Mouse (Mus musculus) testis, postnatal 10 days (tissue): ENCODE results near the gene Zfp27.
A peak's percentile ranks its signal among the peaks of the same experiment; 100 is the strongest.

Source experiments
- DNase-seq: peaks from one replicate; pipeline ENCODE4 v3.0.0; 2021; ENCODE audit warnings: low spot score

Zfp27 gene

GRCm38 (mm10) chr7:29905966-29906681 lies at the start of gene Zfp27:
Gene Zfp27, minus strand, starts transcription at chr7:29906572.
- DNase-seq, result peak; percentile 54

DNA sequence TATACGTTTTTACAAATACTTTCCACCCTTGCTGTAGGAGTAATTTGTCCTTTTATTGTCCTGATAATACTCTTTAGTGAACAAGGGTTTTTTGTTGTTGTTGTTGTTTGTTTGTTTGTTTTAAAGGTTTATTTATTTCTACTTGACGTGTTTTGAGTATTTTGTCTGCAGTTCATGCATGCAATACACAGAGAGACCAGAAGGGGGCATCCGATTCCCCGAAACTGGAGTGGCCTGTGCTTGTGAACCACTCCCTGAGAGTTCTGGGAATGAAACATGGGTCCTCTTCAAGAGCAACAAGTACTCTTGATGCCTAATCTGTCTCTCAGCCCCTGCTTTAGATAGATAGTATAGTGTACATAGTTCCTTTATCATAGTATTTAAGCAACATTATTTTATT lies 48.4 kb upstream of the Zfp27 start:
- DNase-seq, result peak; percentile 70

DNA sequence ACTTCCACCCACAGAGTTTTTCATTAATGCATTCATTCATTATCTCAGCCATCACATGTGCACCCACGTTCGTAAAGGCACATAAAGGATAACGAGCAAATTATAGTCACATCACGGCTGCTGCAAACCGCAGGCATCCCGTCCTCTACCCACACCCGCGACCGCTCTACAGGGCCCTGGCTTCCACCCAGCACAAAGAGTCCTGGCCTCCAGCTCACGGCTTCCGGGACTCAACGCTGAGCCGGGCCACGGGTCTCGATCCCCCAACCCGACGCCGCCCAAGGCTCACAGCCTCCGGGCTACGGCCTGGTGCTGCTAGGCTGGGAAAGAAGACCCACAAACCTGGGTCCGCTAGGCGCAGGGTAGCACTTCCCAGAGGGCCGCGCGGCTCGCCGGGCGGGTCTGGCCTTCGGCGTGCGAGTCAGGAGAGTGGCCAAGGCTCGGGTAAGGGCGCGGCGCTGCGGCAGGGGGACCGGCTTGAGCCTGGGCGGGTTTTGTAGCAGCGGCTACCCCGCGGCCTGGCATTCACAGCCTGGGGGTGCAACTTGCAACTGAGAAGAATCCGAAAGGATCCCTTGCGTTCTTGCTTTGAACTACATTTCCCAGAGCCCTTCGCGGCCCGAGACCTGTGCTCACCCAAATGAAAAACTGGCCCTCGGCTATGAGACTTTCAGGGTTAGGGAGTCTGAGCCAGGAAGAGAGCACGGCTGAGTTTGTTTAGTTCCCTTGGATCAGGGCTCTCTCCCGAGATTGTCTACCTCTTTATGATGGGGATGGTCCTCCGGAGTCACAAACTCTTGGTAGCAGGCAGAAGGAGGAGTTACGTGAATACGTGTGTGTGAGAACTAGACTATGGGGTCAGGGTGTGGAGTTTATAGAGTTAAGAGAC lies 47.4 kb upstream of the Zfp27 start, which contains the start of gene Zfp74:
Gene Zfp74, minus strand, starts transcription at position 577 of the 889 bp plus-strand sequence.
- peak; percentile 82 for DNase-seq

DNA sequence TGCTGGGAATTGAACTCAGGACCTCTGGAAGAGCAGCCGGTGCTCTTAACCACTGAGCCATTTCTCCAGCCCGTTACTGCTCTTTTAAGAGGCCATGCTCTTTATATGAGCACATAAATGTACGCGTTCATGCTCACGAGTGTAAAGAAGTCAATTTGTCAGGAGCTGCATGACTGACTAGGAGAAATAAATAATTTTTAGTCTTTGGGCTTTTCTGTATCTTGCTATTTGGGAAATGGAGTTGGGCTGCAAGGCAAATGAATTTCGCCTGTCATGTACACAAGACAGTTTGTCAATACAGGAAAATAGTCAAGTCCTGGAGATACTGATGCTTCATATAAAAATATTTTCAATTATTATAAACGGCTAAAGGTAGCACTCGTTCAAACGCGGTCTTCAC lies 46.7 kb upstream of the Zfp27 start:
- no peak for DNase-seq

- no peak for DNase-seq
Observed at GRCm38 (mm10) chr7:29944201-29944600, 37.8 kb upstream of the Zfp27 start.

DNA sequence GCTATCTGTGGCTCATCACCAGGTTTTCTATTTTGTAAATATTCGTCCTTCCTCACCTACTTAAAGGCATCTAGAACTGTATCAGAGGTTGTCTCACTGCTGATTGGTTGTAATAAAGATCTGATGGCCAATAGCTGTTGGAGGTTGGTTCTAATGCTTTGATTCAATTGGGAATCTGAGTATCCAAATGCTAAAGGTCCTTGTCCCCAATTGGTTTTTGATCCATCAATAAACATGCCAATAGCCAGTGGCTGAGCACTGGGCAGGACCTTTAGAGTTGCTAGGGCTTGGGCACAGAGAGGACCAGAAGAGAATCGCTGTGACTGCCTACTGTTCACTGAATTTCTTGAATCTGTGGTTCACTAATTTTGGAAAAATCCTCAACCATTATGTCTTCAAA lies 37.3 kb upstream of the Zfp27 start:
- no peak for DNase-seq

- DNase-seq, result no peak
Observed at GRCm38 (mm10) chr7:29942740-29943139, 36.4 kb upstream of the Zfp27 start.

GRCm38 (mm10) chr7:29941027-29941426 lies 34.7 kb upstream of the Zfp27 start:
- no peak for DNase-seq

GRCm38 (mm10) chr7:29938856-29939255 lies 32.5 kb upstream of the Zfp27 start:
- DNase-seq, result no peak

DNA sequence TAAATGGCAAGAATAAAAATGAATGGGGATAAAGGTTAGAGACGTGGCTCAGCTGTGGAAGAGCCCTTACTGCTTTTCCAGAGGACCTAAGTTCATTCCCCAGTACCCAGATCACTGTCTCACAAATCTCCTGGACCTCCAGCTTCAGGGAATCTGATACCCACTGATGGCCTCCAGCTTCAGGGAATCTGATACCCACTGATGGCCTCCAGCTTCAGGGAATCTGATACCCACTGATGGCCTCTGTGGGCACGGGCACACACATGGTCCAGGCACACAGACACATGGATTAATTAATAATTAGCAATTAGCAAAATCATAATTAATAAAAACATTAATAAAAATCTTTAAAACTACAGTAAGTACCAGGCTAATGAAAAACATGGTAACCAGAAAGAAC lies 16.4 kb upstream of the Zfp27 start:
- DNase-seq, result no peak

DNA sequence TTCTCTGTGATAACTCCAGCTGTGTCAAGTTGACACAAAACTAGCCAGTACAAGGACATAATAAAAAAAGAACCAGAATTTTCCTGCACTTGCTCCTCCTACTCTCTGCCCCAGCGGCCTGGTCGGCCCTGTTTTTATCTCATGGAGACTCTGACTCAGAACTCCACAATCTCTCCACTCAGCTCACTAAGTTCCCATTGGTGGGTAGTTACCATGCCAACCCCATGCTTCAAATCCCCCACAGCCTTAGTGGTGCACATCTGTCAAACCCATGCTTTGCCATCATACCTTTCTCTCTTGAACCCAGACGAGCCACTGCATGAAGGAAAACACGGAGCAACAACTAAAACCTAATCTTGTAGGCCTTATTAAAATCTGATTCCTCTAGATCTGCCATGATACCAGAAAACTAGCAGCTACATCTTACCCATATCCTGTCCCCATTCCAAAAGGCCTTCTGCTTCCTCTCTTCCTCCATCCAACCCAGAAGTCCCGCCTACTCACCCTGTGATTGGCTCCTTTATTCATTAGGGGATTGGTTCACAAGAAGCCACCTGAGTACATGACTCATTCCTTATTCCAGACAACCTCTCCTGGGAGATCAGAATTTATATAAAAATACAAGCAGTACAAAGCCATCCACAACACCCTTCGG lies 15.2 kb upstream of the Zfp27 start:
- no peak for DNase-seq

DNA sequence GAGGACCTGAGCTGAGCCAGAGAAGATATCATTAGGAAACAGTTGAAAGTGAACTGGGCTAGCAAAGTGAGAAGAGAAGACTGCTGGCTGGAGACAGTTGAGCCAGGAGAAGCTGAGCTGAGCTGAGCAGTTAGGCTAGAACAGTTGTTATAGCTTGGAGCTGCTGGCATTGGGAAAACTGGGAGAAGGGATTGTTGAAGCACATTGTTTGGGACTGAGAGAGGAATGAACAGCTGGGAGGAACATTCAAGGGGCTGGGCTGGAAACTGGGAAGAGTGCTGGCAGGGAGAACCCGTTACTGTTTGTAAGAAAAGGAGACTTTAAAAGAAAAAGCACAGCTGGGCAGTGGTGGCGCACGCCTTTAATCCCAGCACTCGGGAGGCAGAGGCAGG lies 11.7 kb upstream of the Zfp27 start:
- DNase-seq, result no peak

- DNase-seq, result no peak
Observed at GRCm38 (mm10) chr7:29917371-29918061, 11.1 kb upstream of the Zfp27 start.

DNA sequence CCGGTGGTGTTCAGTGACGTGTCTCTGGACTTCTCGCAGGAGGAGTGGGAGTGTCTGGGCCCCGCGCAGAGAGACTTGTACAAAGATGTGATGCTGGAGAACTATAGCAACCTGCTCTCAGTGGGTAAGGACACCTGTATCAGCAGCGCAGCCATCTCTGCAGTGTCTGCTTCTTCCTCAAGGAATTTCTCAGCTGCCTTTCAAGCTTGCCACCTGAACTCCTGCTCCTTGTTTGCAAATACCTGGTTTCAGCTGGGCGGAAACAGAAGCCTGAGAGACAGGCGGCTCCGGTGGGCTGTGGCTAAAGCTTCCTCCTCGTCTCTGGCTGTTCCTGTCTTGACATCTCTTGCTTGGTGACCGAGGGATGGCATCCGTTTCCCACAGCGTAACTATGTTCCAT lies 5.8 kb upstream of the Zfp27 start:
- no peak for DNase-seq

DNA sequence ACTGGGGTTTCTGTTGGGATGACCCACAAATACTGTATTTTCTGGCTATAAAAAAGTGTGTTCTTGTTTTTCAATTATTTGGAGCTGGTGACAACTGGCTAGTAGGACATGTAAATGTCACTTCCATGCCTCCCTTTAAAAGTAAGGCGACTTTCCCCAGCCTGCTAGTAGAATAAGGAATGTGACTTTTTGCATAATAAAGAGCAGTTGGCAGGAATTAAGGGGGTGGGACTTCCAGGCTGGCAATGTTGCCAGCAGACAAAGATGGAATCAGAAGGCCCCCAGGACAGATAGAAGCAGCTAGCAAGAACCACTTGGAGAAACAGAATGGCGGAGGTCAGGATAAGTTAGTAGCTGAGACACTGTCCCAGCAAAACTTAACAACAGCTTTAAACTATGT lies 3.9 kb upstream of the Zfp27 start:
- DNase-seq, result no peak

DNA sequence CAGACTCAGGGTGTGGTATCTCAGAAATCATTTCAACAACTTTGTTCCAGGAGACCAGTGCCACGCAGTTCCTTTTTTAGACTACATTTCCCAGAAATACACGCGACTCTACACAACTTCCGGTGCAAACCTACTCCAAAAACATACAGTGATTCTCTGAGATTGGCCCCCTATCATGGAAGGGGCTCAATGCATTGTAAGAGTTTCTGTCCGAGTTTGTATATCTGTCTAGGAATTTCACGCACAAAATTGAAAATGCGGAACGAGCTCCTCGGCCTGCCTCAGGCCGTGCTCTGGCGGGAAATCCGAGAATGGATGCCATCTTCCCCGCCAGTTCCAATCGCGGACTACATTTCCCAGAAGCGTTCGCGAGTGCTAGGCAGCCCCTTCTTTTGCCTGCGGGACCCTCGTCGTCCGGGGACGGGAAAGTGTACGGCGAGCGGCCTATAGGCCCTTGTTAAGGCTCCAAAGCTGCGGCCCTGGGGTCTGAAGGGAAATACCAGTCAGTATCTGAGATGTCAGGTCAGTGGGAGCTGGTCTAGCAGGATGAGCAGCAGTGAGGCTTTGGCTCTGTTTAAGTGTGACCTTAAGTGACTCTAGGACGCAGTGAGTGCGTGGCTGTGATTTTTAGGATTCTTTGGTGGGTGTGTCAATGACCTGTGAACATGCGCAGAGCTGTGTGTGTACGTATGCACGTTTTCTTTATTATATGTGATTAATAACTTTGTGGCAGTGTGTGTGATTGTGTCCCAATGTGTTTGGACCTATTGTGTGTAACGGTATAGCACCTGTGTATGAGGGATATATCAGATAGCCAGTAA lies 2.0 kb upstream of the Zfp27 start, which contains the start of gene Zfp383:
Gene Zfp383, plus strand, starts transcription at position 94 of the 821 bp plus-strand sequence.
- DNase-seq, result peak; percentile 83

DNA sequence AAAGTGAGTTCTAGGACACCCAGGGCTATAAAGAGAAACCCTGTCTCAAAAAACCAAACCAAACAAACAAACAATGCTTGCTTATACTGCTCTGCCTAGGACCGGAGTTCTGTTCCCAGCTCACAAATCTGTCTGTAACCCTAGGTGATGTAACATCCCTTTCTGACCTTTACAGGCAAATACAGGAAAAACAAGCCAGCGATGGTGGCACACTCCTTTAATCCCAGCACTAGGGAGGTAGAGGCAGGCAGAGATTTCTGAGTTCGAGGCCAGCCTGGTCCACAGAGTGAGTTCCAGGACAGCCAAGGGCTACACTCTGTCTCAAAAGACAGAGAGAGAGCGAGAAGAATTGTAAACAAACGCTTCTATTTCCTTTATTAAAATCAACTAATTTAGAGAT lies 834 bp upstream of the Zfp27 start:
- no peak for DNase-seq

DNA sequence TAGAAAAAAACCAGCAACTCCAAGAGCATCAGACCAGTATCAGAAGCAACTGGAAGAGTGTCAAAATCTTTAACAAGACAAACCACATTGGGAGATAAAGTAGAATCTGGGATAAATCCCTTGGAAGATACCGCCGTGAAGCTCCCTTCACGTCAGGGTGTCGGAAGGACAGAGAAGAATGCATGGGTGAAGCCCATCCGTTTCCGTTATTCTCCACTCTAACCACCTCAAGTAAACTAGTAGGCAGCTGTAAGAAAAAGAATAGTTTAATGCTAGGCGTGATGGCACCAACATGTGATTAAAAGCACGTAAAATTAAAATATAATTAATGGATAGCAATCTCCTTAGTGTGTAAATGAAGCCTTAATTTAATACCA lies 298 bp upstream of the Zfp27 start:
- no peak for DNase-seq

- no peak for DNase-seq
Observed at GRCm38 (mm10) chr7:29904101-29904500, 2.3 kb downstream of the Zfp27 start.

- no peak for DNase-seq
Observed at GRCm38 (mm10) chr7:29898351-29898750, 8.0 kb downstream of the Zfp27 start.

DNA sequence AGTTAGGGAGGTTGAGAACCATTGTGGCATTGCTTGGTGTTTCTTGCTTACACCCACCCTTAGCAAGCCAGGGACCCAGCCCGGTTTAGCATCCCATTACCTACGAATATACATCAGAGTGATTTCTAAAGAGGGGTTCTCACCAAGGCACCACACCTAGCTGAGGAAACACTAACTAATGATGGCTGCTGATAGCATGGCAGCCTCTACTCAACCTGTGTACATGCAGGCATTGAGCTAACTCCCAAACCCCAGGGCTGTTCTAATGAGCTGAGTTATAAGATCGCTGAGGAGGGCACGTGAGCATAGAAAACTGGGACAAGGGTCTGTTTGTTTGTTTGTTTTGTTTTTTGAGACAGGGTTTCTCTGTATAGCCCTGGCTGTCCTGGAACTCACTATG lies 13.6 kb downstream of the Zfp27 start:
- DNase-seq, result no peak
